Mouse (Mus musculus) C2C12 (cell line): ENCODE results near the gene Ppef1. TPM values are rescaled to one million over a fixed set of nuclear protein-coding genes. Genes with fewer than 3 reads are reported as not detected.
A peak's percentile ranks its signal among the peaks of the same experiment; 100 is the strongest.

Source experiments
- H3K27me3 ChIP-seq: one replicate; pipeline ENCODE4 v1.6.1; 2011; ENCODE audit not compliant: control insufficient read depth, insufficient read depth, insufficient read length
- H3K36me3 ChIP-seq: one replicate; pipeline ENCODE4 v1.6.1; 2011; ENCODE audit not compliant: control insufficient read depth, insufficient read depth
- H3K4me3 ChIP-seq: one replicate; pipeline ENCODE4 v1.5.1; 2011; ENCODE audit warnings: mild to moderate bottlenecking, control low read depth; ENCODE audit not compliant: poor library complexity, insufficient read depth, severe bottlenecking
- H3K79me2 ChIP-seq: one replicate; pipeline ENCODE4 v1.6.1; 2011; ENCODE audit not compliant: control insufficient read depth, insufficient read depth
- H3K79me3 ChIP-seq: one replicate; pipeline ENCODE4 v1.6.1; 2011; ENCODE audit warnings: low read depth, control low read depth
- H3ac ChIP-seq: one replicate; pipeline ENCODE3; 2011; ENCODE audit warnings: low read depth; ENCODE audit not compliant: control insufficient read depth, insufficient read length
- CEBPB ChIP-seq: IDR thresholded peaks from one replicate; pipeline ENCODE4 v1.6.1; 2011; ENCODE audit warnings: low read depth, mild to moderate bottlenecking, control low read depth, moderate library complexity
- CTCF ChIP-seq: IDR thresholded peaks from one replicate; pipeline ENCODE4 v1.5.1; 2011; ENCODE audit not compliant: control insufficient read depth, insufficient read depth, insufficient read length
- FOSL1 ChIP-seq: IDR thresholded peaks from one replicate; pipeline ENCODE4 v1.8.0; 2011; ENCODE audit warnings: mild to moderate bottlenecking, low read length; ENCODE audit not compliant: poor library complexity, insufficient read depth, severe bottlenecking
- MAX ChIP-seq: IDR thresholded peaks from one replicate; pipeline ENCODE4 v1.6.1; 2011; ENCODE audit warnings: mild to moderate bottlenecking, control low read depth
- MYOD1 ChIP-seq: IDR thresholded peaks from one replicate; pipeline ENCODE4 v1.6.1; 2011; ENCODE audit warnings: low read depth; ENCODE audit not compliant: control insufficient read depth, insufficient read length
- MYOG ChIP-seq: IDR thresholded peaks from one replicate; pipeline ENCODE4 v1.6.1; 2011; ENCODE audit not compliant: control insufficient read depth, insufficient read length; ENCODE audit errors: extremely low read depth
- USF1 ChIP-seq: IDR thresholded peaks from one replicate; pipeline ENCODE4 v1.6.1; 2011; ENCODE audit warnings: low read depth, mild to moderate bottlenecking, control low read depth, moderate library complexity
- polyA plus RNA-seq: library from polyadenylated mRNA; unstranded; fragments of >200 nt; fragmentation: generic; extraction: Trizol; gene quantifications from one replicate; pipeline ENCODE4 v1.2.1, GENCODE M21; 2012; ENCODE audit warnings: missing spikeins

Gene Ppef1
- polyA plus RNA-seq, 1 experiment: 0.19 TPM

DNA sequence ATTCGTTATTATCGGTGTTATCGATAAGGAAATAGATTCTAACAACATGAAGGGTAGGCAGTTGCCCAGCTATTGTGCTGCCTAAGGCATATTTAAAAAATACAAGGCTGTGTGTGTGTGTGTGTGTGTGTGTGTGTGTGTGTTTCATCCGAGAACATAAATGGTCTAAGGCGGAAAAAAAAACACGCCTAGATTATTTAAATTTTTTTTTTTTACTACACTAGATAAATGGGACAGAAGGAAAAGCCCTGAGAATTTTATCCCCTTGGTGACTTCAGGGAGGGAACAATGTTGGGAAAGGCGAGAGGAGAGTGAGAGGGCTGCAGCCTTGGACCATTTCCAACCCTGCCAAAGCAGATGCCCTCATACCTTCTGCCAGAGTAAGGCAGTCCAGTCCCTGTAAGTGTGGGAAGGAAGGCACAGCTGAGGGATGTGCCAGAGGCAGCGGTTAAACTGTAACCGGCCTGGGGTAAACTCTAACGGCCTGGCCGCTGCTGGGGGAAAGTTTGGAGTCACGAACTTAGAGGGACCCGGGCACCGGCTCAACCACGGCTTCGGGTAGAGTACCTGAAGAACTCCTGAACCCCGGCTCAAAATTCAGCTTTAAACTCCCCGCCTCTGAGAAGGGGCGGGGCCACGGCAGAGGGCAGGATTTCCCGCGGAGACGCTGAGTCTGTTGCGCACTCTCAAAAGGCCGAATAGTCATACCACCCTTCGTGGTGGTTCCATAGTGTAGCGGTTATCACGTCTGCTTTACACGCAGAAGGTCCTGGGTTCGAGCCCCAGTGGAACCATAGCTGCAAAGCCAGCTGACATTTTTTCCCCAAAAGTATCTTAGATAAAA, 30.0 kb upstream of the Ppef1 start:
- TF ChIP-seq MYOG (no peak), USF1 (no peak), CTCF (no peak), MYOD1 (no peak), CEBPB (no peak), MAX (no peak)
- H3K4me3 ChIP-seq: peak overlapping the region; percentile 29
- H3K27me3 ChIP-seq: no peaks in the 10 kb centered on the region
- H3K79me2 ChIP-seq: no peaks in the 10 kb centered on the region
- H3K36me3 ChIP-seq: no peaks in the 10 kb centered on the region
- H3K79me3 ChIP-seq: no peaks in the 10 kb centered on the region
- peak overlapping the region; percentile 35 for H3ac ChIP-seq

DNA sequence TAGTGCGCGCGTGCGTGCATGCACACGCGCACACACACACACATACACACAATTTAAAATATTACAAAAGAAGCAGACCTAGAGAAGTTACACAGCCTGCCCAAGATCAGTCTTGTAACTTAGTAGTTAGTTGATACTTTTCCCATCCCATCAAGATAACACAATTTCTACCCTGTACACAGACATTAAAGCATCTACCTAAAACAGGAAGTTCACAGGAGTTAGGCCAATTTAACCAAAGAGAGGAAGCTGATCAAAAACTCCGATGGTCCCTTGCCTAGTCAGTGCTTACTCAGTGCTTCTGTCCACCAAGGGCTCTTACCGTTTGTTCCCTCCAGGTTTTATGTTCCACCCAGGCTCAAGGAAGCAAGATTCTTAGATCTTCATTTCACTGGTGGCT, 15.2 kb upstream of the Ppef1 start:
- Histone ChIP-seq H3ac (no peak overlapping the region), H3K79me2 (no peaks in the 10 kb centered on the region), H3K79me3 (no peaks in the 10 kb centered on the region), H3K27me3 (no peaks in the 10 kb centered on the region), H3K4me3 (no peak overlapping the region), H3K36me3 (no peaks in the 10 kb centered on the region)
- no peak for TF ChIP-seq MYOG
- TF ChIP-seq MAX: no peak
- TF ChIP-seq CTCF: no peak
- TF ChIP-seq MYOD1: no peak
- no peak for TF ChIP-seq USF1
- TF ChIP-seq FOSL1: no peak

DNA sequence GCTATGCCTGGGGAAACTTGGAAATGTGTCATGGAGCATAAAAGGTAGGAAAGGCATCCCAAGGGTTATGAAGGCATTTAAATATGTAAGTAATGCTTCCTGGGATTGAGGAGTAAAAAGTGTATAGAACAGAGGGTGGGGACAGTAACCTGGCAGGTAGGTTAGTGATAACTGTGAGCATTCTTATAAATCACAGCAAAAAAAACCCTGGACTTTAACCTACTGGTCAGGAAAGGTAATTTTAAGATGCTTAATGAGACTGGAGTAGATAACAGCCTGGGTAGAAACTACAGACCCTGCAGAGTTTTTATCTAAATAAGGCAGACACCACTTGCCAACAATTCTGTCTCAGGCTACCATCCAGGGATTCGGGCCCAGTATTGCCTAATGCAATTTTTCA, 13.1 kb upstream of the Ppef1 start:
- no peaks in the 10 kb centered on the region for H3K79me2 ChIP-seq
- no peaks in the 10 kb centered on the region for H3K79me3 ChIP-seq
- no peak overlapping the region for H3K4me3 ChIP-seq
- no peaks in the 10 kb centered on the region for H3K27me3 ChIP-seq
- no peaks in the 10 kb centered on the region for H3K36me3 ChIP-seq
- H3ac ChIP-seq: no peak overlapping the region
- TF ChIP-seq CEBPB: no peak

DNA sequence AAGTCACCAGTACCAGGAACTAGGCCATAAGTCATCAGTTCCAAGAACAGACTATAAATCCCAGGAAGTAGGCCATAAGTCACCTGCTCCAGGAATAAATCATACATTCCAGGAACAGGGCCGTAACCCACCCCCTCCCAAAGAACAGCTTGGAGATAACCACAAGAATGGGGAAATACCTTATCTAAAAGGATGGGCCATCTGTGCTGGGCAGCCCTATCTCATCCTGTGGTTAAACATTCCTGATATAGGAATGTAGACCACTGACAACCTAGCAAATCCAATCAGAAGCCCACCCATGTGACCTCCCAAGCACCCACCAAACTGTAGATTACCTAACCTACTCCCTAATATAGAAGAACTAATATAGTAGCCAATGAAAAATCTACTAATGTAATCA, 9.8 kb upstream of the Ppef1 start:
- TF ChIP-seq MYOG (no peak), MYOD1 (no peak), CTCF (no peak)
- Histone ChIP-seq H3K79me3 (no peaks in the 10 kb centered on the region), H3K36me3 (no peaks in the 10 kb centered on the region), H3K79me2 (no peaks in the 10 kb centered on the region), H3K27me3 (no peaks in the 10 kb centered on the region), H3ac (no peak overlapping the region), H3K4me3 (no peak overlapping the region)

DNA sequence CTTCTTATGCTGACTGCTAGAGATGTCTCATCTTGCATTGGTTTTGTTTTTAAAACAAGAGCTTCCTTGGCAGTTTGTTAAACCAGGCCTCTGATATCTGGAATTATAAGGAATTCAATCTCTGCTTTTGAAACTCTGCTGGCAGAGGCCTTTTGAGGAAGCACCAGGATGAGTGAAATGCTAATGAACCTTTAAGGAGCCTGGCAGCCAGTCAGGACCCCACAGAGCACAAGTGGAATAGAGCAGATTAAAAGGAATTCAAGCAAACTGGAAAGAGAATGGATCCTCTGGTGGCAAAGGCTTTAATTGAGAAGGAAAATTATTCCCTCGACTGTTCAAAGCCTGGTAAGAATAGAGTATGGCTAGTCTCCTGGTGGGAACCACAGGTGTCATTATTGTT, 36.4 kb downstream of the Ppef1 start:
- Histone ChIP-seq H3K36me3 (no peaks in the 10 kb centered on the region), H3K79me2 (no peaks in the 10 kb centered on the region), H3K4me3 (no peak overlapping the region), H3K79me3 (no peaks in the 10 kb centered on the region), H3K27me3 (no peaks in the 10 kb centered on the region), H3ac (no peak overlapping the region)
- TF ChIP-seq MYOD1 (no peak), MAX (no peak), MYOG (no peak), CTCF (no peak), FOSL1 (no peak), USF1 (no peak), CEBPB (no peak)

GRCm38 (mm10) chrX:160691559-160691958, 44.0 kb downstream of the Ppef1 start:
- H3K27me3 ChIP-seq: no peaks in the 10 kb centered on the region

More at GRCm38 (mm10) chrX:160691559-160691958, 44.0 kb downstream of the Ppef1 start:
- no peak overlapping the region for H3K4me3 ChIP-seq
- H3K36me3 ChIP-seq: no peaks in the 10 kb centered on the region
- no peak overlapping the region for H3ac ChIP-seq
- TF ChIP-seq CEBPB: no peak
- no peak for TF ChIP-seq CTCF
- no peak for TF ChIP-seq MYOG
- no peak for TF ChIP-seq FOSL1
- TF ChIP-seq MAX: no peak
- no peak for TF ChIP-seq MYOD1
- TF ChIP-seq USF1: no peak
- no peaks in the 10 kb centered on the region for H3K79me3 ChIP-seq
- no peaks in the 10 kb centered on the region for H3K79me2 ChIP-seq
